Mouse (Mus musculus) stomach, embryonic 15.5 days (tissue): ENCODE measurements around the gene Gm20683. TPM values are rescaled to one million over a fixed set of nuclear protein-coding genes. Genes with fewer than 3 reads are reported as not detected.
A peak's percentile ranks its signal among the peaks of the same experiment; 100 is the strongest.

ENCODE experiments used
- ATAC-seq: fragments of 200-750 bp; cut with Nextera tagmentation; 2 replicates; pipeline ENCODE4 v1.8.0; 2017; ENCODE audit warnings: low read depth, moderate number of reproducible peaks, moderate TSS enrichment; ENCODE audit not compliant: insufficient read depth, low FRiP score
- H3K27ac ChIP-seq: fragments of 300-500 bp; sonication (generic); 2 replicates; pipeline ENCODE4 v1.5.1; 2015; ENCODE audit warnings: mild to moderate bottlenecking, inconsistent platforms
- H3K27me3 ChIP-seq: fragments of 300-500 bp; sonication (generic); replicated peaks from 2 replicates; pipeline ENCODE4 v1.6.1; 2015; ENCODE audit warnings: inconsistent platforms
- H3K36me3 ChIP-seq: fragments of 300-500 bp; sonication (generic); 2 replicates; pipeline ENCODE4 v1.6.1; 2015; ENCODE audit warnings: inconsistent platforms
- H3K4me1 ChIP-seq: fragments of 300-500 bp; sonication (generic); 2 replicates; pipeline ENCODE4 v1.6.1; 2015; ENCODE audit warnings: inconsistent platforms
- H3K4me2 ChIP-seq: fragments of 300-500 bp; sonication (generic); 2 replicates; pipeline ENCODE4 v1.6.1; 2015; ENCODE audit warnings: mild to moderate bottlenecking, inconsistent platforms
- H3K4me3 ChIP-seq: fragments of 300-500 bp; sonication (generic); replicated peaks from 2 replicates; pipeline ENCODE4 v1.5.1; 2015; ENCODE audit warnings: inconsistent platforms
- H3K9ac ChIP-seq: fragments of 300-500 bp; sonication (generic); 2 replicates; pipeline ENCODE4 v1.6.1; 2015; ENCODE audit warnings: inconsistent platforms
- H3K9me3 ChIP-seq: fragments of 300-500 bp; sonication (generic); 2 replicates; pipeline ENCODE4 v1.6.1; 2016; ENCODE audit warnings: inconsistent platforms
- WGBS: fragments of 180-500 bp; shearing (Covaris S2); methylation state at CpG from one replicate; pipeline ENCODE4 v1.1.7; 2015; 5-methylcytosine and 5-hydroxymethylcytosine counted together
- polyA plus RNA-seq: library from polyadenylated mRNA; unstranded; fragments of >200 nt; fragmentation: Nextera tagmentation; extraction: Ambion mirVana; gene quantifications from 2 replicates; pipeline ENCODE4 v1.2.1, GENCODE M21; 2015

Gm20683 gene
- polyA plus RNA-seq, 1 experiment from 2014 or later: 2.7 TPM

DNA sequence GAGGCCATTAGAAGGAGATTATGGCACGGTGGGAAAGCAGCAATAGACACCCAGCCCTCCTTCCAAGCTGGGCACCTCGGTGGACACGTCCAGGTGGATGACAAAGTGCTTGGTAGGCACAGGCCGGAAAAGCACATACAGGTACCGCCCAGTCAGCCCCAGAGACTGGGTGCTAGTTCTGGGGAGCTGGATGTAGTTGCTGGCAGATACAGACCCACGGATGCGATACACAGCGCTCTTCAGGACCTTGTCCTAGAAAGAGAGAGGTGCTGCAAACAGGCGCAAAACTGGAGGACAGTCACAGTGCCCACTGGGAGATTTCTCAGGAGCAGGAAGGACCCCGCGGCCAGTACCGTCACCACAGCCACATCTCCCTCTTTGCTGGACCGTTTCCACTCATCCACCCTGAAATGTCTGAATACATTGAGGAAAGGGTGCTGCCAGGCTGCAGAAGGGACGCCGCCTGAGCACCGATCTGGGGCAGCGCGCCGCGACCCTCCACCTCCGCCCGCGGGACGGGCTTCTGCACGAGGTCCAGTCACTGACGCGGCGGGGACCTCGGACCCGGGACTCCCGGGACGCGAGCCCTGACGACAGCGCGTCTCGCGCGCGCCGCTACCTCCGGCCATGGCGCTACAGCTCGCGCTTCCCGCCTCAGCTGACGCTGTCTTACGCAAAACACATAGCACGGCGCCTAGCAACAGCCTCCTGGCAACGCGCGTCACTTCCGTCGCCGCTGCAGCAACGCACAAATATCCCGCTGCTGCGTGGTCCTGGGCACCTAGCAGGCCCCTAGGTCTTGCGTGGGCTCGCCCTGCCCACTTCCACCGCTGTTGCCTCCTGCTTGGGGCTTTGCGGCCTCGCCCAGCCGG is 19.5 kb upstream of the Gm20683 start, which contains the start of gene Wdr90:
TSS of gene Wdr90 (minus strand) at position 670 of the 872 bp plus-strand sequence.
- H3K4me1 ChIP-seq: peaks cover 14% of the 10 kb centered on the region
- peak within 1 kb of the TSS; percentile 92 for H3K4me2 ChIP-seq
- no peaks in the 10 kb centered on the region for H3K27me3 ChIP-seq
- H3K9me3 ChIP-seq: no peaks in the 10 kb centered on the region
- peak within 1 kb of the TSS; percentile 71 for H3K9ac ChIP-seq
- H3K27ac ChIP-seq: peak within 1 kb of the TSS; percentile 73
- 3% methylated on average over 65 of the region's 65 CpGs for WGBS
- peak within 1 kb of the TSS; percentile 70 for H3K4me3 ChIP-seq
- peak; percentile 91 for ATAC-seq
- H3K36me3 ChIP-seq: no peaks in the 10 kb centered on the region

DNA sequence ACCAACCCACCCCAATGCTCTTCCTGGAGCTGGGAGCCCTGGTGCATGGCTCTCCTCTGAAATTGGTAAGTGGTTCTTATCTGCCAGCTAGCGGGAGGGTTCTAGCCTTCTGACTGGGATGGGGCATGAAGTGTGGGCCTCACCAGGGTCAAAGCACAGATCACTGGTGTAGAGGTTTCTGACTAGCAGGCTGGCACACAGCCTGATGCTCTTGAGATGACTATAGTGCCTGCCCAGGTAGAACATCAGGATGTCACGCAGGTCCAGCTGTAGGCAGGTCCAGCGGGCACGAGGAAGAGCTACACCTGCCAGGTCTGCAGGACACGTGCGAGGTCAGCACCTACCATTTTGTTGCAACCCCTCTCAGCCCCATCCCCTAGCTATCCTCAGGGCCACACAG is 18.7 kb upstream of the Gm20683 start:
- Histone ChIP-seq H3K9ac (peak overlapping the region; percentile 71; the same call in 1 of the 2 replicates), H3K9me3 (no peaks in the 10 kb centered on the region), H3K27ac (no peak overlapping the region), H3K4me3 (peak overlapping the region; percentile 70; the same call in 1 of the 2 replicates), H3K4me1 (peaks cover 14% of the 10 kb centered on the region), H3K4me2 (peak overlapping the region; percentile 92), H3K27me3 (no peaks in the 10 kb centered on the region), H3K36me3 (peaks cover under 1% of the 10 kb centered on the region; the same call in 1 of the 2 replicates)
- no peak for ATAC-seq
- 89% methylated on average over 6 of the region's 6 CpGs for WGBS

GRCm38 (mm10) chr17:25844396-25844901 is 2.9 kb upstream of the Gm20683 start, which contains the start of gene Rhot2:
Gene Rhot2, minus strand, starts transcription at chr17:25844851.
- peak within 1 kb of the TSS; percentile 86 for H3K27ac ChIP-seq
- 2% methylated on average over 21 of the region's 21 CpGs for WGBS
- peak within 1 kb of the TSS; percentile 87 for H3K4me3 ChIP-seq
- H3K27me3 ChIP-seq: no peaks in the 10 kb centered on the region
- peak within 1 kb of the TSS; percentile 88 for H3K9ac ChIP-seq
- peaks cover 38% of the 10 kb centered on the region for H3K36me3 ChIP-seq
- H3K4me2 ChIP-seq: peak within 1 kb of the TSS; percentile 88
- peaks cover 15% of the 10 kb centered on the region for H3K4me1 ChIP-seq
- no peaks in the 10 kb centered on the region for H3K9me3 ChIP-seq
- peak; percentile 96 for ATAC-seq

DNA sequence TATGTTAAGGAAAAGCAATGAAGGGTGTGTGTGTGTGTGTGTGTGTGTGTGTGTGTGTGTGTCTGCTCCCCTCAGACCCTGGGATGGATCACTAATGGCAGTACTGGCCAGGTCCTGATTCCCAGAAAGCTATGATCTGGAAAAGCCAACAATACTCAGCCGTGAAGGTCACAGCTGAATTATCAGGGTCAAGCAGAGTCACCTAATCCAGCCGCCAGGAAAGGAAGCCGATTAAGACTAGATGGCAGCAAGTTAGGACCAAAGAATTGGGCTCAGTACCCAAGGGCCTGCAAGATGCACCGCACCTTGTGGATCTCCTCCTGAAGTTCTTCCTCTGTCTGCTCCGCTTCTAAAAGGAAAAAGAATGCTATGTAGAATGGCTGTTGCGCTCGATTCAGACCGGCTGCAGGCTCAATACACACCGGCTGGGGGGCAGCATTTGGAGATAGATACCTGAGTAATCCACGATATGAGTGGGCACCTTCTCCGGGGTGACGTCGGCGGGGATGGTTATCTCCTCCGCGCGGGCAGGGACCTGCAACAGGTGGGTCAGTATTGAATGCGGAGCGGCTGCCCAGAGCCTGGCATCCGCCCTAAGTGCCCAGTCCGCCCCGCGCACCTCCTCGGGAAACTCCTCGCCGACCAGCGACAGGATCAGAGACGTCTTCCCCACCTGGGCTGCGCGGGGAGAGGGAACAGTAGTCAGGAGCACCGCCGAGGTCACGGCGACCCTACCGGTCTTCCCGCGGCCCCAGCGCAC is 2.3 kb upstream of the Gm20683 start:
- Histone ChIP-seq H3K9me3 (no peaks in the 10 kb centered on the region), H3K9ac (peak overlapping the region; percentile 88), H3K4me1 (peaks cover 17% of the 10 kb centered on the region), H3K4me2 (peak overlapping the region; percentile 88), H3K27me3 (no peaks in the 10 kb centered on the region), H3K27ac (peak overlapping the region; percentile 86), H3K36me3 (peaks cover 45% of the 10 kb centered on the region), H3K4me3 (peak overlapping the region; percentile 87)
- ATAC-seq: peak; percentile 3; the same call in 1 of the 2 replicates
- 2% methylated on average over 38 of the region's 38 CpGs for WGBS

DNA sequence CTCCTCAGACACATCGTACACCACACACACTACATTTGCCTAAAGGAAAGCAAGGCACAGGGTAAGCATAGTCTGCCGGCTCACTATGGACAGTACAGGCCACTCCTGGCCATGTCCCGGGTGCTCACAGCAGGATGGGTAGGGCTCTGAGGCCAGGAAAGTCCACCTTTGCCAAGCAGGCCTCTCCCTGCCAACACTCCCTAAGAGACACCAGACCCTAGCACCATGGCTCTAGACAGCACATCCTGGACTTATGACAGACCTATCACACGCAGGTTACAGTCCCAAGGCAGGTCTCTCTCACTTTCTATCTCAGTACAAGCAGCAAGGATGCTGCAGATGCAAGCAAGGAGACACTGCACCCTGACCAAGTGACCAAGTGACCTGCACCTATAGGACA is 1.6 kb upstream of the Gm20683 start:
- Histone ChIP-seq H3K9ac (0 out of 2 replicates have a peak overlapping the region, but pooled peaks have one; percentile 88), H3K9me3 (no peaks in the 10 kb centered on the region), H3K27me3 (no peaks in the 10 kb centered on the region), H3K4me2 (peak overlapping the region; percentile 88), H3K4me3 (peak overlapping the region; percentile 87), H3K27ac (no peak overlapping the region), H3K36me3 (peaks cover 42% of the 10 kb centered on the region), H3K4me1 (peaks cover 18% of the 10 kb centered on the region)
- ATAC-seq: no peak
- 90% methylated on average over 4 of the region's 4 CpGs for WGBS

DNA sequence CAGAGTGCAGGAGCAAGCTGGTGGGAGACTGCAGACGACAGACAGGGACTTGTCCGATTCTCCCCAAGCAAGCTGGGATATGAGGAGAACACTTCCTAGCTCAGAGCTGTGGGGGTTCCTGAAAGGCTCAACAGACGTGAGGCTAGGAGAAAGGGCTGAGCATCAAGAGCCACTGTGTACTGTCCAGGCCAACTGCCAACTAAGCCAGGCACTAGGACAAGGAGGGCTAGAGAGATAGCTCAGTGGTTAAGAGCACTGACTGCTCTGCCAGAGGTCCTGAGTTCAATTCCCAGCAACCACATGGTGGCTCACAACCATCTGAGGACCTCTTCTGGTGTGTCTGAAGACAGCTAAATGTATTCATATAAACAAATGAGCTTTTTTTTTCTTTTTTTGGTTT is 946 bp upstream of the Gm20683 start:
- no peak overlapping the region for H3K4me3 ChIP-seq
- H3K4me1 ChIP-seq: peaks cover 21% of the 10 kb centered on the region
- H3K27ac ChIP-seq: no peak overlapping the region
- 86% methylated on average over 3 of the region's 3 CpGs for WGBS
- H3K9ac ChIP-seq: no peak overlapping the region
- peaks cover 41% of the 10 kb centered on the region for H3K36me3 ChIP-seq
- no peak for ATAC-seq
- H3K9me3 ChIP-seq: no peaks in the 10 kb centered on the region
- no peak overlapping the region for H3K4me2 ChIP-seq
- H3K27me3 ChIP-seq: no peaks in the 10 kb centered on the region

GRCm38 (mm10) chr17:25840519-25840918 is 1.0 kb downstream of the Gm20683 start:
- WGBS: 94% methylated on average over 6 of the region's 6 CpGs
- Histone ChIP-seq H3K27ac (no peak overlapping the region), H3K9me3 (no peaks in the 10 kb centered on the region), H3K4me3 (no peak overlapping the region), H3K27me3 (no peaks in the 10 kb centered on the region), H3K36me3 (peaks cover 39% of the 10 kb centered on the region), H3K9ac (no peak overlapping the region), H3K4me1 (peaks cover 41% of the 10 kb centered on the region), H3K4me2 (no peak overlapping the region)
- ATAC-seq: no peak

DNA sequence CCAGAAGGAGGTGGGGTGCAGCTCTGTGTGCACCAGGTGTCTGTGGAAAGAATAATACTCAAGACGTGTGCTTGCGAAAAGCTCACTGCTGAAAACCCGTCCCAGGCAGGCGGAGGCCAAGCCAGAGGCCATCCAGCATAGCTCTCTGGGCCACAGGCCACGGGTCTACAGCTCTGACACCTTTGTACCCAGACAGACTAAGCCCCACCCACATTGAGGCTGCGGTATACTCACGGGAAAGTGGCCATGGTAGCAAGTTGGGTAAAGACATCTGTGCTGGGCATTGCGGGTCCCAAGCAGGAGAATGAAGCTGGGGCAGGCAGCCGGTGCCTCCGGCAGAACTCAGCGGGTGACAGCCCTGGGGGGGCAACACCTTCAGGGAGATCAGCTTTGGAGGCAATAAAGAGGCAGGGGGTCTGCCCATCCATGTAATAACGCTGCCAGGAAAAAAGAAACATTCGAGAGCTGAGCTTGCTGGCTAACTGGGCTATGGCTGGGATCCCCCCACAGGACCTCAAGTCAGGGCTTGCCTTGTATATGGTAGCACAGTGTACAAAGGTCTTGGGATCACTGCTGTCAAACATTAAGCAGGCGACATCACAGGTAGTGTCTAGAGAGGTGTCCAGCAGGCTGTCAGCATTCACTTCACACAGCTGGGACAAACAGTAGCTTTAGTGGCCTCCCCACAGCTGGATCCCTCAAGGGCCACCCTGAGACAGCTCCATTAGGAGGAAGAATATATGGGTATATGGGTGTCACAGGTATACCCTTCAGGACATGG is 1.9 kb downstream of the Gm20683 start:
- no peak overlapping the region for H3K4me2 ChIP-seq
- no peak overlapping the region for H3K27ac ChIP-seq
- no peak for ATAC-seq
- no peak overlapping the region for H3K9ac ChIP-seq
- H3K9me3 ChIP-seq: no peaks in the 10 kb centered on the region
- WGBS: 82% methylated on average over 14 of the region's 14 CpGs
- no peaks in the 10 kb centered on the region for H3K27me3 ChIP-seq
- H3K4me1 ChIP-seq: peaks cover 45% of the 10 kb centered on the region
- peaks cover 37% of the 10 kb centered on the region for H3K36me3 ChIP-seq
- H3K4me3 ChIP-seq: no peak overlapping the region

DNA sequence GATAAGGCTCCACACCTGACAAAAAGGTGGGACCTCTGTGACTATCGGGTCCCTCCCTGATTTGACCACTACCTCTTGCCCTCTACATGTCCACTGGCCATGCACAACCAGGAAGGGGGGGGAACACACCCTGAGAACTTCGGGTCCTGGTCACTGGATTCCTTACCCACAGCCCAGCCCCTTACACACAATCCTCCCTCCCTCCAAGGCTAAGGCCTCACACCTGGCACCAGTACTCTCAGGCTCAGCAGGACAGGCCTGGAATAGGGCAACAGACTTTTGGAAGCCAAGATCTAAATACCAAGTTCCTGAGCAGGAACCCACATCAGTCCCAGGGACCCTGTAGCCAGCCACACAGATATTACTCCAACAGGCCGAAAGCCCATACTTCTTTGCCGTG is 2.7 kb downstream of the Gm20683 start:
- ATAC-seq: no peak
- no peaks in the 10 kb centered on the region for H3K9me3 ChIP-seq
- H3K4me2 ChIP-seq: no peak overlapping the region
- H3K4me1 ChIP-seq: peaks cover 50% of the 10 kb centered on the region
- 0 out of 2 replicates have a peak overlapping the region, but pooled peaks have one; percentile 31 for H3K27ac ChIP-seq
- H3K9ac ChIP-seq: no peak overlapping the region
- H3K27me3 ChIP-seq: no peaks in the 10 kb centered on the region
- WGBS: 84% methylated on average over 4 of the region's 4 CpGs
- H3K36me3 ChIP-seq: peaks cover 37% of the 10 kb centered on the region
- H3K4me3 ChIP-seq: no peak overlapping the region

DNA sequence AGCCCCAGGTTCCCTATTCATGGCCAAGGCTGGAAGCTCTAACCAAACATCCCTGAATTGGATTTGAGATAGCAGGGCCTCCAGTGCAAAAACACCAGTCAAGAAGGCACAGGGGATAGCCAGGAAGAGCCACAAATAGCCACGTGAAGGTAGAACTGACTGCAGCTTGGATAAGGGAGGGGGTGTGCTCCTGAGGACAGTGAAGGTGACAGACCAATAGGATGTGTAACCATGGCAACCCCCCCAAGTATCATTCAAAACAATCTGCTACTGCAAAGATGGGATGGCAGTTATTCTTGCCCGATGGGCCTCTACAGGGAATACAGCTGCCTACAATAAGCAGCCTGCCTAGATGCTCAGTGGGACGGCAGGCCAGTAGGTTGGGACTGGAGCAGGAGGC is 4.0 kb downstream of the Gm20683 start:
- ATAC-seq: no peak
- WGBS: 52% methylated on average over 3 of the region's 3 CpGs
- Histone ChIP-seq H3K4me2 (peak overlapping the region; percentile 81), H3K4me1 (peaks cover 44% of the 10 kb centered on the region), H3K27ac (peak overlapping the region; percentile 48), H3K4me3 (peak overlapping the region; percentile 39; the same call in 1 of the 2 replicates), H3K9me3 (no peaks in the 10 kb centered on the region), H3K27me3 (no peaks in the 10 kb centered on the region), H3K36me3 (peaks cover 37% of the 10 kb centered on the region), H3K9ac (no peak overlapping the region)

DNA sequence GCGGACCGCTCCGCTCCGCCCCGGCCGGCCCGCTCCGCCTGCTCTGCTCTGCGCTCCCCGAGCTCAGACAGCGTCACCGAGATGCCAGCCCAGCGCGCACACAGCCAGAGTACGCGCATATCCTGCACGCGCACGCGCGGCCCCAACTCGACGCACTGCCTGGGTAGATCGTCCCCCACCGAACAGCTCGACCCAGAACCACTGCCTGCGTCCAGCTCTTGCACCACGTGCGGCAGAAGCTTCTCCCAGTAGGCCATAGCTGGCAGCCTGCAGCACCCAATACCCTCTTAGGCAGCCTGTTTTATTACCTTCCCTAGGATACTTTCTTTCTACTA is 4.5 kb downstream of the Gm20683 start, which contains the start of gene Rhbdl1:
TSS of gene Rhbdl1 (minus strand) at position 220 of the 335 bp plus-strand sequence.
- Histone ChIP-seq H3K27me3 (no peaks in the 10 kb centered on the region), H3K4me3 (peak within 1 kb of the TSS; percentile 39), H3K9me3 (no peaks in the 10 kb centered on the region), H3K27ac (peak within 1 kb of the TSS; percentile 48), H3K4me2 (peak within 1 kb of the TSS; percentile 81), H3K36me3 (peaks cover 32% of the 10 kb centered on the region), H3K9ac (peak within 1 kb of the TSS; percentile 54), H3K4me1 (peaks cover 45% of the 10 kb centered on the region)
- 0 out of 2 replicates have a peak, but pooled peaks have one; percentile 1 for ATAC-seq
- WGBS: 2% methylated on average over 26 of the region's 29 CpGs
